Mouse (Mus musculus) cerebellum, adult 9-11 months (tissue): ENCODE measurements at regions not wholly inside any gene's neighbourhood (a gene's known extent, or its start where the extent isn't known, plus 50 kb on each side); places are given as distances from the start of the nearest gene placed in this dataset.

ENCODE experiments used
- DNase-seq: peaks from one replicate; pipeline ENCODE4 v3.0.0; 2022

DNA sequence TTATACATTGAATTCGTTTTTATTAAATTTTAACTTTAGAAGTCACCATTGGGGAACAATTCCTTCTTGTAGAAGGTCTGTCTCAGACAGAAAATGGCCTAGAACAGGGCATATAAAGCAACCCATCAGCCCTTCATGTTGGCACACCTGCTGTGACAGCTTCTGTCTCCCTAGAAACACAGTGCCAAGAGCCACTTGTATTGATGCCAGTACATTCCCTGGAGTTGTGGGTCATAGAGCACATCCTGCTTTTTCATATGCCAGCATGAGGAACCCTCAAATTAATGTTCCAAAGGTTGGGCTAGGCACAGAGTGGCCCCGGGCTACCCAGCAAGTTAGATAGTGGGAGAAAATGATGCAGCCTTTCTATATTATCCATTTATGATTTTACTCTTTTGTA is 496.0 kb upstream of the Slc10a2 start:
- peak; percentile 96 for DNase-seq

DNA sequence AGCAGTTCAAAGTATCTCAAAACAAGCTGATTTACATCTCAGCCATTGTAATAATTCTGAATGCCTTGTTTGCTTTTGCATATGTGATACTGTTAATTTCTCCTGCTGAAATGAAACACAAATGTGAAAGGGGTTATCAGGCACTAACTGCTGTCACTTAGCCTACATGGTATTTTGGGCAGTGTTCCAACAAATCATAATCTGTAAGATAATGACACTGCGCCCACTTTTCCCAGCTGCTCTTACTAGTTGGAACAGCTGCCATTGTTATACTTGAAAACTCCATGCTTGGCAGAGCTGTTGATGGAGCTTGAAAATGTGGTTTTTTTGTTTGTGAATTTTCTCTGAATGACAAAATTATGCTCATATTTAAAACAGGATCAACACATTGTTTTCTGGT is 486.4 kb upstream of the Slc10a2 start:
- no peak for DNase-seq
